Mouse (Mus musculus) layer of hippocampus, adult 2 months (tissue): ENCODE data around the gene Ptbp2. TPM values are rescaled to one million over a fixed set of nuclear protein-coding genes. Genes with fewer than 3 reads are reported as not detected.

Experiments
- DNase-seq, 2 experiments: peaks; one replicate each; pipeline ENCODE4 v3.0.0; 2022; ENCODE audit warnings: low spot score in 2 of 2
- H3K27ac ChIP-seq: fragments of 200-600 bp; 2 replicates; pipeline ENCODE4 v1.8.1; 2022
- H3K4me3 ChIP-seq: fragments of 200-600 bp; 2 replicates; pipeline ENCODE4 v1.8.1; 2022; ENCODE audit warnings: mild to moderate bottlenecking
- CTCF ChIP-seq: fragments of 200-600 bp; conservative IDR thresholded peaks from 2 replicates; pipeline ENCODE4 v1.8.1; 2022; ENCODE audit warnings: antibody characterized with exemption, mild to moderate bottlenecking, moderate library complexity
- long read RNA-seq, 2 experiments: library from polyadenylated mRNA; stranded (forward); transcript quantifications; one replicate each; pipeline ENCODE4 v2.0.0; 2021; ENCODE audit warnings: borderline mapping rate in 2 of 2
- total RNA-seq, 2 experiments: library from RNA; stranded (reverse); gene quantifications; 2 replicates each; pipeline ENCODE4 v1.2.3; 2021

Gene Ptbp2
- 100 to 1,000 TPM; 133 TPM for total RNA-seq
- long read RNA-seq, experiment 1, transcript Ptbp2-201 (14 exons, 3,364 nt): minor isoform, 21 of 62 reads
- long read RNA-seq, experiment 1, transcript Ptbp2-213 (14 exons, 3,777 nt): major isoform, 28 of 62 reads
- long read RNA-seq, experiment 1, partial matches to known transcripts: 2 of 62 reads
- long read RNA-seq, experiment 1, other reads (novel, unspliced or antisense): 11 of 62 reads
- long read RNA-seq, experiment 2, transcript Ptbp2-213 (14 exons, 3,777 nt): major isoform, 34 of 81 reads
- long read RNA-seq, experiment 2, transcript Ptbp2-201 (14 exons, 3,364 nt): minor isoform, 30 of 81 reads
- long read RNA-seq, experiment 2, partial matches to known transcripts: 8 of 81 reads
- long read RNA-seq, experiment 2, other reads (novel, unspliced or antisense): 9 of 81 reads

DNA sequence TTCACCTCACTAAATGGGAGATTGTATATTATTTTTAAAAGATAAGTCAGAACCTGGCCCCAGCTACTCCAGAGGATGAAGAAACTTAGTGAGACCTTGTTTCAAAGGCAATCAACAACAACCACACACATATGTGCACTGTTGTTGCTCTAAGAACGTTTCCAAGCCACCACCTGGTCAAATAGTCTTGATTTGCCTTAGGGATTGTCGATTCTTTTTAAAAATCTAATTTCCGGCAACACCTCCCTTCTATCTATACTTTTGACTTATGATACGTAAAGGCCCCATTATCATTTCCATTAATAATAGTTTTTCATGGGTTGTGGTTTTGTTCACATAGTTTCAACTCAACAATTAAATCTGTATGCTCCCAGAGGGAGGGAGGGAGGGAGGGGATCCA, at the start of gene Ptbp2:
TSS of gene Ptbp2 (minus strand) at position 101 of the 400 bp plus-strand sequence.
- no peak for TF ChIP-seq CTCF
- Histone ChIP-seq H3K4me3 (peak within 1 kb of the TSS; percentile 83), H3K27ac (peak within 1 kb of the TSS; percentile 99)
- no peak for DNase-seq

DNA sequence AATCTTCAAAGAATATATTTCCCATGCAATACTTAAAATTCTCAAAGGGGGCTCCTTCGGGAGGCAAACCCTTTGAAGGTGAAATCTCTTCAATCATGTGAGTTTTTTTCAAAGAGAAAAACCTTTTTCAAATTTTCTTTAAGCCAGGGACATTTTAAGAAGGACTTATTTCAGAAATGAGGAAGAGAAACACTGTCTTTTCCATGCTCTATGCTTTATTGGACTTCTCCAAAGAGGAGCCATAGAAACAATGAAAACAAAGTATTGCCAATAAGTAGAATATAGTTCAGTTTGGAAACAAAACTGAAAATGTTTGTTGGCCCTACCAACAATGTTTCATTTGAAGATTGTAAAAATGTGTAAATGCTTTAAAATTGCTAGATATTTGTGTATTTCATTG, 30.4 kb upstream of the Ptbp2 start:
- TF ChIP-seq CTCF: no peak
- no peak for DNase-seq
- H3K27ac ChIP-seq: no peak overlapping the region
- H3K4me3 ChIP-seq: no peak overlapping the region

DNA sequence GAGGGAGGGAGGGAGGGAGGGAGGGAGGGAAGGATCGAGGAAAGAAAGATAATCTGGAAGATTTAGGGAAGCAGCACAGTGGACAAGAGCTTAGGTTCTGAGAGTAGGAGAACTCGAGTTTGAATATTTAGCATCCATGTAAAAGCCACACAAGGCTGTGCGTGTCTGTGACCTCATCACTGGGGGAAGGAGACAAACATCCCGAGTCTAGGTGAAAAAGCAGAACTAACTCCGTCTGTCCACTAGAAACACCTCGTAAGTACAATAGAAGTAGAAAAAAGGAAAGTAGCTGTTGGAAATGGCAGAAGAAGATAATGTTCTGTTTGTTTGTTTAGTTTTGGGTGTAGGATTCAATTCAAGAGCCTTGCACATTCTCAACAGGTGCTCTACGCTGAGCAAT, 21.9 kb upstream of the Ptbp2 start:
- H3K27ac ChIP-seq: no peak overlapping the region
- no peak for TF ChIP-seq CTCF
- no peak overlapping the region for H3K4me3 ChIP-seq
- no peak for DNase-seq

DNA sequence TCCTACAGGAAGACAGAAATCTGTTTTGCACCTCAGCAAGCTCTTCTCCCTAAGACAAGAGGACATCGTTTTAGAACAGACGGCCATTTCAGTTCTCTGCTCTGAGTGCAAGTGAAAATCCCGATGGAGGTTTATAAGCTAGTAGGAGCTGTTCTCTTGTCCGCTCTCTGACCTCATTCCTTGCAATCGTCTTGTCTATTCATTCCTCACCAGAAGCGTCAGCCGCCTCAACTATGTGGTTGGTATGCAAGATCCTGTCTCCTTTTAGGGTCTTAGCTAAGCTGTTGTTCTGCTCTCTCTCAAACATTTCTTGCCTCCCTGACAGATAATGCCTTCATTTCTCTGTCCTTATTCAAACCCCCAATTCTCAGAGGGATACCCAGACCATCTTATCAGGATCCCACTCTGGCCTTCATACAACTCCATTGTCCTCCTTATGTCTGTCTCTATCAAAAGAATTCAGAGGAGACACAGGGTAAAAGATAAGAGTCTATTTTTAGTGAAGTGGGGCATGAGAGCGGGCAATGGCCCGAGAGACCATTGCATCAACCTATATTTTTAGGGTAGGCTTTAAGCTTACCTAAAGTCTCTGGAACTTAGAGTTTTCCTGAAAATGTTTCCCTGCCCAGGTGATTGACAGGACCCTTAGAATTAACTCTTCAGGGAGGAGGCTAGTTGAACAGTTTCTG, 10.6 kb upstream of the Ptbp2 start:
- Histone ChIP-seq H3K4me3 (no peak overlapping the region), H3K27ac (no peak overlapping the region)
- DNase-seq: no peak
- TF ChIP-seq CTCF: no peak

DNA sequence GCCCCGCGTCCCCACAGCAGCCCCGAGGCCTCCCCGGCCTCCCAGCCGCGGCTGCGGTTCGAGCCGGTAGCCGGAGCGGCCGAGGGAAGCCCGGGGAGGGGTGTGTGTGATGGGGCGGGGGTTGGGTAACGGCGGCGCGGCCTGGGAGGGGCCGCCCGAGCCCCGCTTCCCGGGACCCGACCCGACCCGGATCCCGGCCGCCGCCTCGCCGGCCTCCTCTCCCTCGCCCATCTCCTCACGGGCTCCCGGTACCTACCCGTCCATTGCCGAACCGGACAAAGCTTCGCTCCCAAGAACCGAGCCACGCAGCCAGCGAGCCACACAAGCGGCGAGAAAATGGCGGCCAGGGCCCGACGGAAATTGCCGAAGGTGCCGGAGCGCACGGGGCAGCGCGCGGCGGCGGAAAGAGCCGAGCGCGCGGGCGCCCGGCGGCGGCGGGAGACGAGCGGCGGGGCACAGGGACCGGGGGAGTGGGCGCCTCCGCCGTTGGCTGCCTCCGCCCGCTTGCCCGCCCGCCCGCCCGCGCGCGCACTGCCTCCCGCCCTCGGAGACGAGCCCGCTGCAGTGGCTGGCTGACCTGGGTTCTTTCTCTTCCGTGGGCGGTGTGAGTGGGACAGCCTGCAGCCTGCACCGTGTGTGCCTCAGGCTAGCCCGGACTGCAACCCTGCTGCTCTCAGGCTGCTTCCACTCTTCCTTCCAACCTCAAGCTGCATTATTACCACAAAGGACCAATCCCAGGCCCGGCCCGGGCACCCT, 1.1 kb downstream of the Ptbp2 start:
- DNase-seq: peak; percentile 82 to 86
- H3K4me3 ChIP-seq: peak overlapping the region; percentile 83
- TF ChIP-seq CTCF: no peak
- H3K27ac ChIP-seq: peak overlapping the region; percentile 99

DNA sequence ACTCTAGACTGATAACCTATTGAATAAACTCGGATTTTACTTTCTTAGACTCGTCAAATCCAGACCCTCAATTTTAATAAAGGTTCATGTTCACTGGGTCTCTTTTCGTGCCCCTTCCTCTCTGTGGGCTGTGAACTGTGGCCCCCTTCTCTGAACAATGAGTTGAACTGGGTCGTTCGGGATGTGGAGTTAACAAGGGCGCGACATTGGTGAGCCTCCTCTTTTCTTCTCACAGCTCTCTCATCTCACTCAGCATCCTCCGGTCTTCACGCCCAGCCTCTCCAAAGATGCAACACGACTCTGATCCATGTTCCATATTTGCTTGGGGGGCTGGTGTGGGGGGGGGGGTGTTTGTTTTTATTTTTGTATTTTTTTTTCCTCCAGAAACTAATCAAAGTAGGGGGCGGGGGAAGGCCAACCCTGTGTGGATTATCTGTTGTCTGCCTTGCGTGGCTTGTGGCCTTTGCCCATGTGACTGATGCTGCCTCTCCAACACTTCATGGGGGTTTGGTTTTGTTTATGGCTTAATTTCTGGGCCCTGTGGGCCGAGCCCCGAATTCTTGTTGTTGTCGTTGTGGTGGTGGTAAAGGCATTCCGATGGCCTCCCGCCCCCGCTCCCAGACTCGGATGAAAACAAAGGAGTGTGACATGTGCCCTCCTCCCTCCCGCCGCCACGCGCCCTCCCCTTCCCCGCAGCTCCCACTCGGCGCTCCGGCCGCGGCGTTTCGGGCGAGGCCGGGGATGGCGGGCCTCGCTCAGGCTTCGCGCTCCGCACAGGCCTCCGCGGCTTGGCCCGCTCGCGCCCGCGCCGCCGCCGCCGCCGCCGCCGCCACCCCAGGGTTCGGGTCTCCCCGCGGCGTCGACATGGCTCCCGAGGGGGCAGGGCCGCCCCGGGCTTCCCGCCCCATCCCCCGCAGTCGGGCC, 2.0 kb downstream of the Ptbp2 start:
- DNase-seq: peak; percentile 31 to 49
- TF ChIP-seq CTCF: no peak
- peak overlapping the region; percentile 83 for H3K4me3 ChIP-seq
- peak overlapping the region; percentile 99 for H3K27ac ChIP-seq

DNA sequence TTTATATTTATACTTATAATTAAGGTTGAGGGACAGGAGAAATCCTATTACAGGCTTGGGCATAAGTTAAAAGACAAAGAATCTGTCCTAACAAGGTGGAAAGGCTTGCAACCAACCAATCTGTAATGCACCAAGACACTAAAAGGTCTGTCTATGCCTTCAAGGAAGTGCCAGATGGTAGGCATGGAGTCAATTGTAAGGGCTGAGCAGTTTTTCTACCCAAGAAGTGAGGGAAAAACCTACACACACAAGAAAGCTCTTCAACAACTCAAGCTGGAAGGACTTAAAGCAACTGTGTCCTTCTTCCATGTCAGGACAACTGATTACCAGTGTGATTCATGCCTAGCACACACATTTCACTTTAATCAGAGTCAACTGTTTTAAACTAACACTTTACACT, 3.4 kb downstream of the Ptbp2 start:
- Histone ChIP-seq H3K27ac (no peak overlapping the region), H3K4me3 (peak overlapping the region; percentile 83)
- no peak for DNase-seq
- no peak for TF ChIP-seq CTCF

DNA sequence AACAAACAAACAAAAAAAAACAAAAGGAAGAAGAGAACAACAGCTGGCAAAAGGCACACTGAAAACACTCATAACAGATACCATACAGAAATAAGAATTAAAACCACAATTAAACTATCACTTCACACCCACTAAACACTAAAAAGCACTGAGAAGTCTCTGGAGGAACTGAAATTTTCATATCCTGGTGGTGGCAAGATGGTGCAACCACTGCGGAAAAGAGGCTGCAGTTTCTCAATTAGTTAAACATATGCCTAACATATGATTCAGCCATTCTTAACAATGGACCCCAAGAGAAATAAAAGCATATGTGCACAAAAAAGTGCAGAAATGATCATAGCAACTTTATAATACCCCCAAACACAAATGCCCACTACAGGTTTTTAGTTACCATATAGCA, 5.0 kb downstream of the Ptbp2 start:
- Histone ChIP-seq H3K4me3 (no peak overlapping the region), H3K27ac (no peak overlapping the region)
- no peak; the same call in 1 of the 2 replicates for TF ChIP-seq CTCF
- DNase-seq: no peak

DNA sequence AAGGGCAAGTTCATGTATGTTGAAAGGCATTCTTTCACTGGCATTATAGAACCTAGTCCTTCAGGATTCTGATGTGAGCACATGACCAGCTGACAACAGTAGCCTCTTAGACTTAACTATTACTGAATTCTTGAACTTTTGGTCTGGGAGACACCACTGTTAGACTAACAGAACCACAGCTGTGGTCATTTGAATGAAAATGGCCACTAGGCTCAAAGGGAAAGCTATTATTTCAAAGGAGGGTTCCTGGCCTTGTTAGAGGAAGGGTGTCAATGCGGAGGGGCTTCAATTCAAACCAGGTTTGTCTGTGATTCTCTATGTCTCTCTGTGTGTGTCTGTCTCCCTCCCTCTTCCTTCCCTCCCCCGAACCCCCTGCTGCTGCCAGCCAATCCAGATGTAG, 5.8 kb downstream of the Ptbp2 start:
- TF ChIP-seq CTCF: no peak
- no peak for DNase-seq
- no peak overlapping the region for H3K27ac ChIP-seq
- no peak overlapping the region for H3K4me3 ChIP-seq

DNA sequence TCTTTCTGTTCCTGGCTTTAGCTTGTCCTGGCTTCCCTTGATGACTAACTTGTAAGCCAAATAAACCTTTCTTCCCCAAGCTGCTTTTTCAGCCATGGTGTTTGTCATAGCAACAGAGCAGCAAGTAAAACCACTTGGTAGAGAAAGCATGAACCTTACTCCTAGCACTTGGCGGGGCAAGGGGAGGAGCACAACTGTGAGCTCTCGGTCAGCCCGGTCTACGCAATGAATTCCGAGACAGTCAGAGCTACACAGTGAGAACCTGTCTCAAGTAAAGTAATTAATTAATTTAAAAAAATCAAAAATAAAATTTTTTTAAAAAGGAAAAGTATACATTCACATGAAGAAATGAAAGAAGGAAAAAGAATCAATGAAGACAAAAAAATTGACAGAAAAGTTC, 8.1 kb downstream of the Ptbp2 start:
- DNase-seq: no peak
- H3K27ac ChIP-seq: no peak overlapping the region
- TF ChIP-seq CTCF: no peak
- no peak overlapping the region for H3K4me3 ChIP-seq

DNA sequence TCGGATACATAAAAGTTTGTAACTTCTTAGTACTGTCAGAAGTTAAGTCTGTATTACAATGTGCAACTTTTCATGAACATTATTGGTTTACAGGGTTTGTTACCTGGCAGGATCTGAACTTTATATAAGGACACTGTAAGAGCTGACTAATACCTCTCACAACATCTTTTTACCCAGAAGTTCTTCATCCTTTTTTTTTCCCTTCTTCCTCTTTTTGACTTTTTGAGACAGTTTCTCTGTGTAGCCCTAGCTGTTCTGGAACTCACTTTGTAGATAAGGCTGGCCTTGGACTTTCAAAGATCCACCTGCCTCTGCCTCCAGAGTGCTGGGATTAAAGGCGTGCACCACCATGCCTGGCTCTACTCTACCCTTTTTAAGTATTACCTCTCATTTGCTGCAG, 11.5 kb downstream of the Ptbp2 start:
- Histone ChIP-seq H3K4me3 (no peak overlapping the region), H3K27ac (no peak overlapping the region)
- no peak for DNase-seq
- TF ChIP-seq CTCF: no peak

DNA sequence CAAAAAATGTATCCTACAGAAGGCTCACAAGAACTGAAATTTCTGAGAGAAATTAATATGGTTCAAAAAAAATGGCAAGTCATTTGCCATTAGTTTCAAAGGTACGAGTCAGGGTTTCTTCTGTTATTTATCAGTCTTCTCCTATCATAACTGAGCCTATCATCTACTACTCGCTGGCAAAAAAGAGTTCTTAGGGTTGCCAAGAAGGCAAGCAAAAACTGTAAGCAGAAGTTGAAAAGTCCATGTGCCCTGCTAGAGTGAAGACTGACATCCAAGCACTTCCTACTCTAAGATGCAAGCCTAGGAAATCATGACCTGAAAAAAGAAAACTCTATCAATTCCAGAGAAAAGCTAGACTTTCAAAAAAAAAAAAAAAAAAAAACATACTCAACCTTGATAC, 20.5 kb downstream of the Ptbp2 start:
- TF ChIP-seq CTCF: no peak
- H3K4me3 ChIP-seq: no peak overlapping the region
- no peak for DNase-seq
- H3K27ac ChIP-seq: no peak overlapping the region

DNA sequence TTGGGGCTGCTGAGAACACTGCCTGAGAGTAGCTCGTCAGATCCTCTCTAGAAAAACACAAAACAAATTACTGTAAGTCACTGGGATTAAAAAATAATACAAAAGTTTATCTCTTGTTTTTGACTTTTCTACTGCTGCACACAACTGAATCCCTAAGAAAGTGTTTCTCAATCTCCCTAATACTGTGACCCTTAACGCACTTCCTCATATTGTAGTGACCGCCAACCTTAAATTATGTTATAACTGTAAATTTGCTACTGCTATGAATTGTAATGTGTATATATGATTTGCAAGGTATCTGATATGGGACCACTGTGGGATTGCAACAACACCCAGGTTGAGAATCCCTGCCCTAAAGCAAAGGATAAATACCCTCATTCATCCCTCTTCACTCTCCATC, 22.5 kb downstream of the Ptbp2 start:
- Histone ChIP-seq H3K4me3 (no peak overlapping the region), H3K27ac (no peak overlapping the region)
- TF ChIP-seq CTCF: no peak
- no peak for DNase-seq
